Mouse (Mus musculus) erythroid progenitor cell, adult 5-6 weeks (primary cell): ENCODE data around the gene Hddc3. TPM values are rescaled to one million over a fixed set of nuclear protein-coding genes. Genes with fewer than 3 reads are reported as not detected.
"Not testable (repeated sequence)": the region's sequence is repeated elsewhere in the genome, so short reads cannot be mapped to it uniquely, and the experiment has no call there.

Experiments
- ATAC-seq: replicated peaks from 2 replicates; pipeline ENCODE4 v1.8.0; 2016; ENCODE audit warnings: moderate number of reproducible peaks, mild to moderate bottlenecking, moderate TSS enrichment, inconsistent platforms; ENCODE audit not compliant: poor library complexity, low FRiP score, severe bottlenecking
- total RNA-seq, 2 experiments: library from RNA; stranded (forward) in 1 of 2; stranded (reverse) in 1 of 2; fragments of 150-400 nt in 1 of 2; fragments of 186-747, 209-891 nt in 1 of 2; gene quantifications; 2 replicates each; pipeline versions ENCODE4 v1.2.3 to v1.2.4; 2015 to 2017; ENCODE audit warnings: low replicate concordance in 2 of 2

The Hddc3 gene
- total RNA-seq, 2 experiments from 2014 or later: 1.3 TPM; not detected in 1

- ATAC-seq: no peak
These were observed 45.0 kb downstream of the Hddc3 start, which contains the start of gene Fes for GRCm38 (mm10) chr7:80387633-80388543. Gene Fes, minus strand, starts transcription at chr7:80387946.

DNA sequence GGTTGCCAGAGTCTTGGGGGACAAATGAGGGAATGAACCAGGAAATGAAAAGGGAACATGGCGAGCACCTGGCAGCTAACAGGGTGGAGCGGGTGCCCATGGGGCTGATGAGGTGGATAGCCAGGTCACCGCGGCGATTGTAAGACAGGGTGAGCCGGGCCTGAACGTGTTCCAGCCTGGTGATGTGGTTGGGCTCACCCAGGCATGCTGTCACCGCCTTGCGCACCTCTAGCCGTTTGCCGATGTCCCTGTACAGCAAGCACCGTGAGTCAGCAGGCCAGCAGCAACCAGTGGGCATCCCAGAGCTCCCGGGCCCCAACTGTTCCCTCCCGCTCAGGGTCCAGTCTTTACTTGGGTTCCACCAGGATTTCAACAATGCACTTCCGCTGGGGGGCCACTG, 49.2 kb downstream of the Hddc3 start:
- ATAC-seq: no peak

DNA sequence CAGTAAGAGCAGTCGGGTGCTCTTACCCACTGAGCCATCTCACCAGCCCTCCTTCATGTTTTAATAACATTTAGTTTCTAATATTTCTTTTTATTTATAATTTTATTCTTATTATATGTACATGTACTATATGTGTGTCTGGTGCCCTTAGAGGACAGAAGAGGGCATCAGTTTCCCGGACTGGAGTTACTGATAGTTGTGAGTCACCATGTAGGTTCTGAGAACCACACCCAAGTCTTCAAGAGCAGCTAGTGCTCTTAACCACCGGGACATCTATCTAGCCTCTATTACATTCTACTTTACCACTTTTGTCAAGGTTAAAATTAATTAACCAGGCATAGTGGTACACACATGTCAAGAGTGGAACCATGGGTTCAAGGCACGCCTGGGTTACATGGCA, 51.7 kb downstream of the Hddc3 start:
- no peak for ATAC-seq

DNA sequence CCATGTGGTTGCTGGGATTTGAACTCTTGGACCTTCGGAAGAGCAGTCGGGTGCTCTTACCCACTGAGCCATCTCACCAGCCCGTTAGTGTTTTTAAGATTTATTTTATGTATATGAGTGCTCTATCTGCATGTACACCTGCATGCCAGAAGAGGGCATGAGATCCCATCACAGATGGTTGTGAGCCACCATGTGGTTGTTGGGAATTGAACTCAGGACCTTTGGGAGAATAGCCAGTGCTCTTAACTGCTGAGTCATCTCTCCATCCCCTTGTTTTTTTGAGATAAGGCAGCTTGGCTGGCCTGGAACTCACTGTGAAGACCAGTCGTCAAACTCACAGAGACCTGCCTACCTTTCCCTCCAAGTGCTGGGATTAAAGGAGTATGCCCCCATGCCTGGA, 53.5 kb downstream of the Hddc3 start:
- not testable (repeated sequence) for ATAC-seq

- no peak for ATAC-seq
These were observed 55.1 kb downstream of the Hddc3 start for GRCm38 (mm10) chr7:80397986-80398385.

GRCm38 (mm10) chr7:80398654-80399444, 55.9 kb downstream of the Hddc3 start:
- no peak for ATAC-seq

GRCm38 (mm10) chr7:80400099-80400498, 57.2 kb downstream of the Hddc3 start:
- no peak for ATAC-seq

Other genes starting within 250 kb of the Hddc3 start
- 11.7 and 45.8 TPM in 2 replicates for gene Idh2, start 227.7 kb upstream of the Hddc3 start, total RNA-seq (2015; ENCODE audit: low replicate concordance)
- 14.7 and 16.7 TPM in 2 replicates for gene Idh2, start 227.7 kb upstream of the Hddc3 start, total RNA-seq (2017; ENCODE audit: low replicate concordance)
- 106 and 122 TPM in 2 replicates for gene Sema4b, start 156.3 kb upstream of the Hddc3 start, total RNA-seq (2015; ENCODE audit: low replicate concordance)
- 105 and 126 TPM in 2 replicates for gene Sema4b, start 156.3 kb upstream of the Hddc3 start, total RNA-seq (2017; ENCODE audit: low replicate concordance)
- gene Cib1, start 110.3 kb upstream of the Hddc3 start, total RNA-seq (2015; ENCODE audit: low replicate concordance): 69.2 and 73.8 TPM in 2 replicates
- gene Cib1, start 110.3 kb upstream of the Hddc3 start, total RNA-seq (2017; ENCODE audit: low replicate concordance): 70.2 and 70.4 TPM in 2 replicates
- gene Gdpgp1, start 110.2 kb upstream of the Hddc3 start, total RNA-seq (2015; ENCODE audit: low replicate concordance): 1.3 and 5.4 TPM in 2 replicates
- 0.08 and 0.64 TPM in 2 replicates for gene Gdpgp1, start 110.2 kb upstream of the Hddc3 start, total RNA-seq (2017; ENCODE audit: low replicate concordance)
- gene Ttll13, start 96.7 kb upstream of the Hddc3 start, total RNA-seq (2015; ENCODE audit: low replicate concordance): 2.9 TPM in 1 of 2 replicates, not detected in the other
- not detected in 2 replicates for gene Ttll13, start 96.7 kb upstream of the Hddc3 start, total RNA-seq (2017; ENCODE audit: low replicate concordance)
- gene Ngrn, start 81.9 kb upstream of the Hddc3 start, total RNA-seq (2015; ENCODE audit: low replicate concordance): 28.8 and 31.9 TPM in 2 replicates
- gene Ngrn, start 81.9 kb upstream of the Hddc3 start, total RNA-seq (2017; ENCODE audit: low replicate concordance): 10.1 and 18.8 TPM in 2 replicates
- 23.4 and 28.5 TPM in 2 replicates for gene Vps33b, start 73.5 kb upstream of the Hddc3 start, total RNA-seq (2015; ENCODE audit: low replicate concordance)
- gene Vps33b, start 73.5 kb upstream of the Hddc3 start, total RNA-seq (2017; ENCODE audit: low replicate concordance): 4.9 and 27.5 TPM in 2 replicates
- 893 and 1,097 TPM in 2 replicates for gene Prc1, start 48.7 kb upstream of the Hddc3 start, total RNA-seq (2015; ENCODE audit: low replicate concordance)
- gene Prc1, start 48.7 kb upstream of the Hddc3 start, total RNA-seq (2017; ENCODE audit: low replicate concordance): 1,788 and 2,160 TPM in 2 replicates
- gene Rccd1, start 18.6 kb upstream of the Hddc3 start, total RNA-seq (2015; ENCODE audit: low replicate concordance): 3.8 and 12.6 TPM in 2 replicates
- 1.1 and 6.3 TPM in 2 replicates for gene Rccd1, start 18.6 kb upstream of the Hddc3 start, total RNA-seq (2017; ENCODE audit: low replicate concordance)
- 1.4 and 2.5 TPM in 2 replicates for gene Unc45a, start 2.1 kb upstream of the Hddc3 start, total RNA-seq (2015; ENCODE audit: low replicate concordance)
- 2.2 and 14.5 TPM in 2 replicates for gene Unc45a, start 2.1 kb upstream of the Hddc3 start, total RNA-seq (2017; ENCODE audit: low replicate concordance)
- 6.5 and 13.0 TPM in 2 replicates for gene Man2a2, start 28.3 kb downstream of the Hddc3 start, total RNA-seq (2015; ENCODE audit: low replicate concordance)
- gene Man2a2, start 28.3 kb downstream of the Hddc3 start, total RNA-seq (2017; ENCODE audit: low replicate concordance): 5.1 and 7.8 TPM in 2 replicates
- gene Fes, start 44.8 kb downstream of the Hddc3 start, total RNA-seq (2015; ENCODE audit: low replicate concordance): 31.0 and 53.2 TPM in 2 replicates
- gene Fes, start 44.8 kb downstream of the Hddc3 start, total RNA-seq (2017; ENCODE audit: low replicate concordance): 9.1 and 17.2 TPM in 2 replicates
- gene Furin, start 62.3 kb downstream of the Hddc3 start, total RNA-seq (2015; ENCODE audit: low replicate concordance): 22.7 and 51.1 TPM in 2 replicates
- gene Furin, start 62.3 kb downstream of the Hddc3 start, total RNA-seq (2017; ENCODE audit: low replicate concordance): 24.6 and 28.2 TPM in 2 replicates
- gene Blm, start 192.0 kb downstream of the Hddc3 start, total RNA-seq (2015; ENCODE audit: low replicate concordance): 276 and 327 TPM in 2 replicates
- gene Blm, start 192.0 kb downstream of the Hddc3 start, total RNA-seq (2017; ENCODE audit: low replicate concordance): 196 and 224 TPM in 2 replicates